Mouse (Mus musculus): ENCODE results near the gene Asb9.

DNA sequence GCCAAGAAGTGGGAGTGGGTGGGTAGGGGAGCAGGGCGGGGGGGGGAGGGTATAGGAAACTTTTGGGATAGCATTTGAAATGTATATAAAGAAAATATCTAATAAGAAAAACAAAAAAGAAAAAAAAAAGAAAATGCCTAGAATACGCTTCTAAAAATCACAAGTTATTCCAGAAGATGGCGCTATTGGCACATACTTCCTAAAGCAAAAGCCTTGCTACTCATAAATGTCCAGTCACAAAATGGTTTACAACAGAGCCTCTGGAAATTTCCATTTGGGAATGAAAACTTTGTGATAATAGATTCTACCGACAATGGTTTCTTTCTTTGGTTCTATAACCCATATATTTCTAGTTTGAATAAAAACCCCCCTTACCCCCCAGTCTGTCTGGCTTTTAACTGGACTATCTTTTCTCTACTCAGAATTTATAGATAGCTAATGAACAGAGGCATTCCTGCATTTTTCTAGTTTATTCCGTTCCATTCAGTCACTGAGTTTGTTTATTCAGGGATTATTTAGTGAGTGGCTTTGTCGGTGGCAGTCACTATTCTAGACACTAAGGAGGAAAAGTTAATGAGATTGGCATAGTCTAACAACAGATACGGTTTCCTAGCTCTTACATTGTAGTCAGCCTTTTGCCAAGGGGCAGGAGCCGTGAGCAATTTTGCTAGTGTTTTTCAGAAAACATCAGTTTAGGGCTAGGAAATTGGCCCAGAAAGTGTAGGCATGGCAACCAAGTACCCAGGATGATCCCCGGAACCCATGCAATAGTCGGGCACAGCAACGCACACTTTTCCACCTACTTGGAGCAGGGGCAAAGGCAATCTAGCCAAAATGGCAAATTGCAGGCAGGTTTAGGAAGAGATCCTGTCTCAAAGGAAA, 35.5 kb downstream of the Asb9 start:
- TF ChIP-seq CTCF (IDR thresholded peaks at IDR 0.05; ENCODE audit: low read depth, low read length) (no peak), GATA1 (IDR thresholded peaks at IDR 0.05; ENCODE audit: borderline replicate concordance, low read length) (no peak)
